Mouse (Mus musculus) neutrophil, adult 5-6 weeks (primary cell): Measurements from ENCODE around the gene Gm6096. TPM values are rescaled to one million over a fixed set of nuclear protein-coding genes. Genes with fewer than 3 reads are reported as not detected.

Source experiments
- ATAC-seq: fragments of 151-379, 151-347 bp; 2 replicates; pipeline ENCODE4 v1.8.0; 2017; ENCODE audit warnings: mild to moderate bottlenecking, moderate TSS enrichment; ENCODE audit not compliant: insufficient number of reproducible peaks, poor library complexity, low FRiP score, severe bottlenecking; ENCODE audit errors: extremely low read depth
- total RNA-seq: library from RNA; stranded (forward); fragments of 200-1000 nt; gene quantifications from 2 replicates; pipeline ENCODE4 v1.2.3, GENCODE M21; 2017

The Gm6096 gene
- total RNA-seq, 1 experiment from 2014 or later, result not detected

GRCm38 (mm10) chr7:34291265-34291664 lies 40.4 kb downstream of the Gm6096 start:
- no peak for ATAC-seq

GRCm38 (mm10) chr7:34292633-34293032 lies 41.8 kb downstream of the Gm6096 start:
- no peak for ATAC-seq

- no peak for ATAC-seq
These were observed 45.3 kb downstream of the Gm6096 start for GRCm38 (mm10) chr7:34296124-34296523.

GRCm38 (mm10) chr7:34298818-34299217 lies 48.0 kb downstream of the Gm6096 start:
- no peak for ATAC-seq

Other genes starting within 250 kb of the Gm6096 start
- gene Scgb2b27, start 237.1 kb upstream of the Gm6096 start, total RNA-seq, result not detected in 2 replicates
- not detected in 2 replicates for gene Scgb1b27, start 229.6 kb upstream of the Gm6096 start, total RNA-seq
- not detected in 2 replicates for gene Scgb1b30, start 155.6 kb upstream of the Gm6096 start, total RNA-seq
- not detected in 2 replicates for gene Wtip, start 117.8 kb upstream of the Gm6096 start, total RNA-seq
- gene Uba2, start 81.4 kb upstream of the Gm6096 start, total RNA-seq, result 98.2 and 102 TPM in 2 replicates
- gene Pdcd2l, start 54.4 kb upstream of the Gm6096 start, total RNA-seq, result 35.7 and 36.0 TPM in 2 replicates
- 399 and 408 TPM in 2 replicates for gene Gpi1, start 20.7 kb upstream of the Gm6096 start, total RNA-seq
- 33.6 and 36.8 TPM in 2 replicates for gene 4931406P16Rik, start 62.5 kb downstream of the Gm6096 start, total RNA-seq
- gene Lsm14a, start 142.3 kb downstream of the Gm6096 start, total RNA-seq, result 117 and 118 TPM in 2 replicates